Mouse (Mus musculus) heart, adult 2 months (tissue): ENCODE measurements around the gene Rragd. TPM values are rescaled to one million over a fixed set of nuclear protein-coding genes. Genes with fewer than 3 reads are reported as not detected.

Experiments
- DNase-seq, 2 experiments: peaks; one replicate each; pipeline ENCODE4 v3.0.0; 2021
- H3K27ac ChIP-seq: fragments of 200-600 bp; 2 replicates; pipeline ENCODE4 v1.8.1; 2022
- H3K27me3 ChIP-seq: fragments of 200-500 bp; 2 replicates; pipeline ENCODE4 v1.6.1; 2012; ENCODE audit warnings: mild to moderate bottlenecking, low read length, inconsistent platforms, mixed read lengths; ENCODE audit not compliant: control insufficient read depth, insufficient read depth
- H3K36me3 ChIP-seq: fragments of 200-500 bp; 2 replicates; pipeline ENCODE4 v1.6.1; 2012; ENCODE audit warnings: low read length, inconsistent platforms; ENCODE audit not compliant: control insufficient read depth, insufficient read depth
- H3K4me1 ChIP-seq: fragments of 200-500 bp; 2 replicates; pipeline ENCODE4 v1.6.1; 2011; ENCODE audit warnings: low read length; ENCODE audit not compliant: control insufficient read depth, insufficient read depth
- H3K4me3 ChIP-seq: fragments of 200-600 bp; 2 replicates; pipeline ENCODE4 v1.8.1; 2022
- H3K79me2 ChIP-seq: fragments of 200-500 bp; replicated peaks from 2 replicates; pipeline ENCODE4 v1.6.1; 2012; ENCODE audit warnings: mild to moderate bottlenecking, inconsistent platforms, low read length, moderate library complexity, mixed read lengths; ENCODE audit not compliant: control insufficient read depth, insufficient read depth
- H3K9ac ChIP-seq: fragments of 200-500 bp; 2 replicates; pipeline ENCODE4 v1.6.1; 2012; ENCODE audit warnings: low read depth, mild to moderate bottlenecking, control low read depth, inconsistent platforms, low read length, mixed read lengths
- CTCF ChIP-seq: fragments of 200-600 bp; IDR thresholded peaks from 2 replicates; pipeline ENCODE4 v1.8.1; 2022; ENCODE audit warnings: antibody characterized with exemption, mild to moderate bottlenecking, moderate library complexity
- EP300 ChIP-seq: fragments of 200-500 bp; IDR thresholded peaks from 2 replicates; pipeline ENCODE4 v1.6.1; 2011; ENCODE audit warnings: low read depth, low read length, control low read depth; ENCODE audit not compliant: insufficient read depth
- POLR2A ChIP-seq: fragments of 200-500 bp; IDR thresholded peaks from 2 replicates; pipeline ENCODE4 v1.6.1; 2011; ENCODE audit warnings: mild to moderate bottlenecking, low read depth, low read length, control low read depth; ENCODE audit not compliant: insufficient read depth
- WGBS: fragments of 180-500 bp; shearing (Covaris S2); methylation state at CpG from one replicate; pipeline ENCODE4 v1.1.7; 2018; 5-methylcytosine and 5-hydroxymethylcytosine counted together
- intact Hi-C: fragments of 180-260 bp; cut with DNase I; formaldehyde crosslinking; loops from one replicate; pipeline ENCODE4 v1.15.1; 2025
- polyA plus RNA-seq: library from polyadenylated mRNA; depleted of rRNA; stranded (reverse); fragments of >200 nt; gene quantifications from 2 replicates; pipeline ENCODE4 v1.2.3, GENCODE M21; 2012; rRNA removed
- total RNA-seq, 2 experiments: library from RNA; stranded (reverse); gene quantifications; 2 replicates each; pipeline ENCODE4 v1.2.3; 2021

Gene Rragd
- total and polyA plus RNA-seq, 3 experiments: 30.5 to 101 (median 81.2) TPM

DNA sequence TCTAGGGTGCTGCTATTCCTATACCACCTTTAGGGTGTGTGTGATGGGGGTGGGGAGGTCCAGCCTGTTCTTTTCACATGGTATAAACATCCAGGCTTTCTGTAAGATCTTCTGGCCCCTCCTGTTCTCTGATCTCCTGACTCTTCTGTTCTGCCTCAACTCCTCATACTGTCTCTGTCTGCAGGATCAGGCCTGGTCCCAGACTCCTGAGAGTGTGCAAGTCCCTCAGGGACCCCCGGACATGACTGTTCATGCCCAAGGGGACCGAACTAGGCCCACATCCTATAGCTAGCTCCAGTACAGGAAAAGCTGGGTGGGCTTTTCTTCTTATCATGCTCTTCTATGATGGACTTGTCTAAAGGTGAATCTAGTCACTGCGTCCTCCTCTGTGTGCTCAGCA is 84.5 kb downstream of the Rragd start:
- WGBS: 94% methylated on average over 3 of the region's 3 CpGs
- Histone ChIP-seq H3K9ac (no peak overlapping the region), H3K4me3 (no peak overlapping the region), H3K36me3 (no peaks in the 10 kb centered on the region), H3K79me2 (no peaks in the 10 kb centered on the region), H3K27ac (no peak overlapping the region), H3K4me1 (no peaks in the 10 kb centered on the region), H3K27me3 (no peaks in the 10 kb centered on the region)
- no peak for TF ChIP-seq EP300
- TF ChIP-seq POLR2A: no peak
- TF ChIP-seq CTCF: no peak
- intact Hi-C loops: no loop called here
- DNase-seq: no peak

DNA sequence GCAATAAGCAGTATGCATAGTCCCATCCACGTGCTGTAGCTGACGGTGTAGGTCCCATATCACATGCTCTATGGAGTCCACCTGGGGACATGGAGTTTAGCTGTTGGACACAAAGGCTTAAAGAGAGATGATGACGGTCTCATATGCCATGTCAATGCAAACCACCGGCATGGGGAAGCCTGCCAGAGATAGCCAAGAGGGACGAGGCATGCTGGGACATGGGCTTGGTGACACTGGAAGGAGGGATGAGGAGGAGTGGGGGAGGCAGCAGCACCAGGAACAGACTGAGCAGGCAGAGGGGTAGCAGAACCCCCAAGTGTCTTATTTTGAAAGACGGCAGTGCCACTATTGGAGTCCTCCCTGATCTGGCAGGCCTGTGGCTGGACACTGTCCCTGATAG is 85.0 kb downstream of the Rragd start:
- TF ChIP-seq EP300 (no peak), POLR2A (no peak), CTCF (no peak)
- WGBS: 84% methylated on average over 6 of the region's 6 CpGs
- no peaks in the 10 kb centered on the region for H3K36me3 ChIP-seq
- H3K9ac ChIP-seq: no peak overlapping the region
- H3K27me3 ChIP-seq: no peaks in the 10 kb centered on the region
- H3K79me2 ChIP-seq: no peaks in the 10 kb centered on the region
- H3K27ac ChIP-seq: no peak overlapping the region
- H3K4me3 ChIP-seq: no peak overlapping the region
- DNase-seq: no peak
- intact Hi-C loops: no loop called here
- no peaks in the 10 kb centered on the region for H3K4me1 ChIP-seq

DNA sequence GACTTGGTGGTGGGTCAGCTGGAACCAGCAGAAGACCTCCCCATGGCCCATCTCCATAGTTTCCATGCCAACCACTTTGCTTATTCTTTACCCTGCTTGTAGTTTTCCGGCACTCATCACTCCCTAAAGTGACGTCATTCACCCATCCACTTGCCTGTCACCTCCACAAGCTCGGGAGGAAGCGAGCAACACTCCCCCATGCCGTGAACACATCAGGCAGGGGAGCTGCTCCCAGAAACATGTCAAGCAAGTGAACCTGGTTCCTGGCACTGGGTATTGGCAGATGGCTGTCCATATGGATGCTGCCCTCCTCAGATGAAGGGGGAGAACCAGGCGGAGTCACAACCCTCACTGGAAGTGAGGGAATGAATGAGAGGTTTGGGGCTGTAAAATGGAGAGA is 86.1 kb downstream of the Rragd start:
- no peak for DNase-seq
- H3K4me3 ChIP-seq: no peak overlapping the region
- no peaks in the 10 kb centered on the region for H3K4me1 ChIP-seq
- 49% methylated on average over 6 of the region's 6 CpGs for WGBS
- intact Hi-C loops: no loop called here
- H3K9ac ChIP-seq: no peak overlapping the region
- TF ChIP-seq POLR2A (no peak), CTCF (no peak), EP300 (no peak)
- no peaks in the 10 kb centered on the region for H3K27me3 ChIP-seq
- no peaks in the 10 kb centered on the region for H3K79me2 ChIP-seq
- no peak overlapping the region for H3K27ac ChIP-seq
- H3K36me3 ChIP-seq: no peaks in the 10 kb centered on the region

DNA sequence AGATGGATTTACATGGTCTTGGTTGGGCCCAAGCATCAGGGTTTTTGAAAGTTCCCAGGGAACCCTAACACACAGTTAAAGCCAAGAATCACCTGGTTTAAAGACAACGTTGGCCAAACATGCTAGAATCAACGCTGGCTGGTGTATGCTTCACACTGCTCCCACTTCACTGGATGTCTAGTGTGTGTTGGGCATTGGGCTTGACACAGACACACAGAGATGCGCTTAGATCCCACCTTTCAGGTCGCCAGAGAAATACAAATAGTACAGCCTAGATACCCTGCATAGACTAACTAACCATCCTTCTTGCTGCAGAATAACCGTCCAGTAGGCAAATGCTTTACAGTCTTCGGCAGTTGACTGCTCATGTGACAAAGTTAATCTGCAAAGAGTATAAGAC is 87.5 kb downstream of the Rragd start:
- 89% methylated on average over 6 of the region's 6 CpGs for WGBS
- no peaks in the 10 kb centered on the region for H3K36me3 ChIP-seq
- H3K79me2 ChIP-seq: no peaks in the 10 kb centered on the region
- no peak overlapping the region for H3K9ac ChIP-seq
- no peak for DNase-seq
- intact Hi-C loops: no loop called here
- H3K27ac ChIP-seq: no peak overlapping the region
- H3K4me1 ChIP-seq: no peaks in the 10 kb centered on the region
- TF ChIP-seq CTCF: no peak
- no peak for TF ChIP-seq EP300
- no peak for TF ChIP-seq POLR2A
- no peak overlapping the region for H3K4me3 ChIP-seq
- H3K27me3 ChIP-seq: no peaks in the 10 kb centered on the region

DNA sequence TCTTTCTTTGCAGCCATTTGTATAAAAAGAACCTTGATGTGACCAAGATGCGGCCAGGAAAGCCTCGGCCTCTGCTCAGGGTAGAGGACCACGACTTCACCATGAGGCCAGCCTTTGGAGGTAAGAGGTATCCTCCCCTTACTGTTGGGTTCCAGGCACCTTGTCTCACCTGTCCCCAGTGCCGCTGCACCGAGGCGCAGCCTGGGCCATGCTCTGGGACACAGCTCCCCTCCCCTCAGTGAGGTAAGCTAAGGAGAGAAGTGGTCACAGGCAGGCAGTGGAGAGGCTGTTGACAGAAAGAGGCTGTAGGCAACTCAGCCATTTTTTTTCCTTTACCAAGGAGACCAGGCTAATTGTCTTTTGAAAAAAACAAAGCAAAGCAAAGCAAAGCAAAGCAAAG is 88.5 kb downstream of the Rragd start:
- Histone ChIP-seq H3K4me1 (no peaks in the 10 kb centered on the region), H3K27ac (no peak overlapping the region), H3K27me3 (no peaks in the 10 kb centered on the region), H3K4me3 (no peak overlapping the region), H3K9ac (no peak overlapping the region), H3K79me2 (no peaks in the 10 kb centered on the region), H3K36me3 (no peaks in the 10 kb centered on the region)
- no peak for DNase-seq
- WGBS: 90% methylated on average over 6 of the region's 6 CpGs
- intact Hi-C loops: no loop called here
- TF ChIP-seq EP300: no peak
- no peak for TF ChIP-seq POLR2A
- TF ChIP-seq CTCF: no peak

Other genes starting within 250 kb of the Rragd start
- gene Lyrm2, start 182.8 kb upstream of the Rragd start, total RNA-seq: 10 to 100 TPM; 34.4 TPM
- gene Lyrm2, start 182.8 kb upstream of the Rragd start, polyA plus RNA-seq: 16.1 and 22.2 TPM in 2 replicates
- gene Ankrd6, start 32.2 kb upstream of the Rragd start, total RNA-seq: 1 to 10 TPM; 4.1 to 4.9 TPM
- 1.1 TPM in 2 replicates for gene Ankrd6, start 32.2 kb upstream of the Rragd start, polyA plus RNA-seq
- 10 to 100 TPM; 40.8 to 41.9 TPM for gene Ube2j1, start 48.4 kb downstream of the Rragd start, total RNA-seq
- 14.1 and 20.1 TPM in 2 replicates for gene Ube2j1, start 48.4 kb downstream of the Rragd start, polyA plus RNA-seq
- 1 to 10 TPM; 1.6 to 2.6 TPM for gene Gabrr2, start 80.0 kb downstream of the Rragd start, total RNA-seq
- 4.9 and 7.5 TPM in 2 replicates for gene Gabrr2, start 80.0 kb downstream of the Rragd start, polyA plus RNA-seq
- under 1 TPM; 0.27 to 0.50 TPM for gene Gabrr1, start 149.5 kb downstream of the Rragd start, total RNA-seq
- 0.20 and 0.23 TPM in 2 replicates for gene Gabrr1, start 149.5 kb downstream of the Rragd start, polyA plus RNA-seq
- 10 to 100 TPM; 57.8 to 64.9 TPM for gene Pm20d2, start 206.7 kb downstream of the Rragd start, total RNA-seq
- gene Pm20d2, start 206.7 kb downstream of the Rragd start, polyA plus RNA-seq: 26.1 and 40.5 TPM in 2 replicates
- gene Srsf12, start 226.0 kb downstream of the Rragd start, total RNA-seq: not detected
- not detected in 2 replicates for gene Srsf12, start 226.0 kb downstream of the Rragd start, polyA plus RNA-seq